Mouse (Mus musculus): ENCODE measurements around the gene Cfap44. TPM values are rescaled to one million over a fixed set of nuclear protein-coding genes. Genes with fewer than 3 reads are reported as not detected.

Gene Cfap44
- polyA plus RNA-seq, 1 experiment from 2014 or later, result 0.69 TPM

DNA sequence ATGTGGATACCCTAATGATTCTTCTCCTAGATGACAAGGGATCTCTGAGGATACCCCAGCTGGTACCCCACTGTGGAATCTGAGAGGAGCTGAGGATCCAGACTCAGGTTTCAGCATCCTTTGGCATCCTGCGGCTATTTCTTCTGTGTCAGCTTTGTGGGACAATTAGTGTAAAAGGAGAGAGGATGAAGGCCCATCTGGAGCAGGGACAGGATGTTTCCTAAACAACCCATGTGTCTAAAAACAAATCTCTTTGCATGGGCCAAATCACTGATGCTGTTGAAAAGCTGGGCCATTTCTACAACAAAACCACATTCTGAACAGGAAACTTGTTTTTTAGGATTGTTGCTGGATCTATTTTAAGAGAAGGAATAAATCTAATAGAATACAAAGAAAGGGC, 110.6 kb downstream of the Cfap44 start:
- no peaks in the 10 kb centered on the region for H3K9me3 ChIP-seq (ENCODE audit: low read length)
- no peak for ATAC-seq
- H3K4me1 ChIP-seq (ENCODE audit: insufficient read depth), result no peaks in the 10 kb centered on the region
- H3K27ac ChIP-seq (ENCODE audit: low read depth), result no peak overlapping the region
- no peak overlapping the region for H3K4me2 ChIP-seq (ENCODE audit: low read depth, low read length)
- no peak for DNase-seq
- TF ChIP-seq EP300 (IDR thresholded peaks at IDR 0.05; ENCODE audit: low read depth) (no peak), CTCF (IDR thresholded peaks at IDR 0.05; ENCODE audit: low read depth) (no peak)
- H3K27me3 ChIP-seq (ENCODE audit: insufficient read depth, low read length), result no peaks in the 10 kb centered on the region
- H3K9ac ChIP-seq (replicated peaks), result no peak overlapping the region
- no peak overlapping the region for H3K4me3 ChIP-seq (ENCODE audit: low read depth, low read length)
- WGBS (ENCODE audit: insufficient replicate concordance), result 93% methylated on average over 1 of the region's 1 CpGs
- H3K36me3 ChIP-seq (replicated peaks; ENCODE audit: insufficient read depth, low read length), result no peaks in the 10 kb centered on the region

DNA sequence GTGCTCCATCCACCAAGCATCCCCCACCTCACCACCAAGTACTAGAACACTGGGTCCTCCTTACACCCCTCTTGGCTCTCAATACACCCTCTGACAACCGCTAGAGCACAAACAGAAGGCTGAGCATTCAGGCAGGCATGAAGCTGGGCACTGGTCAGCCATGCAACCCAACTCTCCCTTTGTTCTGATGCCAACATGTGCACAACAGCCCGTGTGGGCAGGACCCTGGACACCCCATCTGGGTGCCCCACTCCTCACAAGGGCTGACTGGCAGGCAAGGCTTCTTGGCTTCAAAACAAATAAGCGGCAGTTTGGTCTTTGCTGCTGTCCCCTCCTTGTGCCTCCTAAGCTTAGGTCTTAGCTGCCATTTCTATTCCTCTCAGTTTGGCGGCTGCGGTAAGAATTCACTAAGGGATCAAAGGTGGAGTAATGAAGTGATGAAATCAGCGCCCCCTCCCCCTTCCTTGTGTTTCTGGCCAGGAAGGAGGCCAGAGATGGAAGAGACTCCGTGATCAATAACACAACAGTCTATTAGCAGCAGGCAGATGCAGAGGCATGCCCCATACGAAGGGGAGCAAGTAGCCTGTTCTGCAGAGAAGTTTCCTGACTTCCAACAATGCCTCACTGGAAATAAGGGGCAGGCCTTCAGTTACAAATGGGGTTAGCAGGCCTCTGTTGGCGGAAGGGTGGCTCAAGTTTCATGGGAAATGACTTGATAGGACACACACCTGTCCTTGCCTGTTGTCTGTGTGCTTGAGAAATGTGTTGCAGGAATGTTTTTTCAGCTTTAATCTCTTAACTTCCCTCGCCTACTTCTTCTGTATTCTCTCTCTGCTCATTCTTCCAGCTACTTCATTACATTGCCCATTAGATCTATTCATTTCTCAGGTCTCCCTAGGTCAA, 112.7 kb downstream of the Cfap44 start:
- Histone ChIP-seq H3K36me3 (replicated peaks; ENCODE audit: insufficient read depth, low read length) (no peaks in the 10 kb centered on the region), H3K9ac (replicated peaks) (no peak overlapping the region), H3K27me3 (ENCODE audit: insufficient read depth, low read length) (no peaks in the 10 kb centered on the region), H3K4me2 (ENCODE audit: low read depth, low read length) (no peak overlapping the region), H3K27ac (ENCODE audit: low read depth) (no peak overlapping the region), H3K4me3 (ENCODE audit: low read depth, low read length) (no peak overlapping the region), H3K4me1 (ENCODE audit: insufficient read depth) (no peaks in the 10 kb centered on the region), H3K9me3 (ENCODE audit: low read length) (no peaks in the 10 kb centered on the region)
- ATAC-seq (no peak), DNase-seq (no peak)
- 70% methylated on average over 10 of the region's 10 CpGs for WGBS (ENCODE audit: insufficient replicate concordance)
- TF ChIP-seq EP300 (IDR thresholded peaks at IDR 0.05; ENCODE audit: low read depth) (no peak), CTCF (IDR thresholded peaks at IDR 0.05; ENCODE audit: low read depth) (no peak)

DNA sequence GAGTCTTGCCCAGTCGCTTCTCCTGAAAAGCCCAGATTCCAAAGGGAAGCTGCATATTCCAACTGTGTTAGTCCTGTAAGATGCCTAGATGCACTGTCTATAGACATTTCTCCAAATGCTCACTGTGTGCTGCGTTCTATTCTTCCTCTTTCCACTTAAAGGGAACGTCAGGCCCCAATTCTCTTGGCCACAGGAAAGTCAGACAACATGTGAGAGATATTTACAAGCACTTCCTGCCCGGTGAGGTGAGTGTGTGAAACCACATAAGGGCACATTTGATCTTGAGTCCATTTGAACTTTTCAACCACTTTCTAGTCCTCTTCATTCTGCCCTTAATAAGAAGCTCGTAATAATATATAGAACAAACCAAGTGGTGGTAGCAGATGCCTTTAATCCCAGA, 113.4 kb downstream of the Cfap44 start:
- no peaks in the 10 kb centered on the region for H3K36me3 ChIP-seq (replicated peaks; ENCODE audit: insufficient read depth, low read length)
- ATAC-seq, result no peak
- no peak overlapping the region for H3K4me3 ChIP-seq (ENCODE audit: low read depth, low read length)
- H3K9ac ChIP-seq (replicated peaks), result no peak overlapping the region
- H3K27ac ChIP-seq (ENCODE audit: low read depth), result no peak overlapping the region
- no peaks in the 10 kb centered on the region for H3K27me3 ChIP-seq (ENCODE audit: insufficient read depth, low read length)
- H3K4me1 ChIP-seq (ENCODE audit: insufficient read depth), result no peaks in the 10 kb centered on the region
- no peak for DNase-seq
- H3K4me2 ChIP-seq (ENCODE audit: low read depth, low read length), result no peak overlapping the region
- WGBS (ENCODE audit: insufficient replicate concordance), result 41% methylated on average over 5 of the region's 5 CpGs
- no peak for TF ChIP-seq CTCF (IDR thresholded peaks at IDR 0.05; ENCODE audit: low read depth)
- no peak for TF ChIP-seq EP300 (IDR thresholded peaks at IDR 0.05; ENCODE audit: low read depth)
- no peaks in the 10 kb centered on the region for H3K9me3 ChIP-seq (ENCODE audit: low read length)

DNA sequence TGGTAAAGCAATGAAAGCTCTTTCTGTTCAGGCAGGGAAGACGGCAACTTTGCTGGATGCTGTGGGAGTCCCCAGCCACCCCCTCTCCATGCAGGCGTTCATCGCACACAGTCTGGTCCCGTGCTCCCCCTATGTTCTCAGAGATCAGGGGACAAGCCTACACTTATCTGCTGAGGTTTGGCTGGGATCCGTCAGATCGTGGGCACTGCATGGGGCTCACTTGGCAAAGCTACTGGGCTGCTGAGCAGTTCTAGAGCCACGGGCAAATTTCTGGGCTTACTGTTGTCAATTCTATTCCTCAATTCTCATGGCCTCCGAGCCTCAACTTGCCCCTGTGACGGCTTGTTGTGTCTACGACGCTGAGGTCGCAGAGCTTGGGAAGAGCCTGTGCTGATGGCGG, 114.2 kb downstream of the Cfap44 start:
- no peak overlapping the region for H3K4me2 ChIP-seq (ENCODE audit: low read depth, low read length)
- no peaks in the 10 kb centered on the region for H3K4me1 ChIP-seq (ENCODE audit: insufficient read depth)
- H3K9me3 ChIP-seq (ENCODE audit: low read length), result no peaks in the 10 kb centered on the region
- H3K9ac ChIP-seq (replicated peaks), result no peak overlapping the region
- H3K27me3 ChIP-seq (ENCODE audit: insufficient read depth, low read length), result no peaks in the 10 kb centered on the region
- H3K4me3 ChIP-seq (ENCODE audit: low read depth, low read length), result no peak overlapping the region
- 80% methylated on average over 13 of the region's 13 CpGs for WGBS (ENCODE audit: insufficient replicate concordance)
- ATAC-seq, result no peak
- no peaks in the 10 kb centered on the region for H3K36me3 ChIP-seq (replicated peaks; ENCODE audit: insufficient read depth, low read length)
- DNase-seq, result no peak
- H3K27ac ChIP-seq (ENCODE audit: low read depth), result no peak overlapping the region
- TF ChIP-seq EP300 (IDR thresholded peaks at IDR 0.05; ENCODE audit: low read depth), result no peak
- TF ChIP-seq CTCF (IDR thresholded peaks at IDR 0.05; ENCODE audit: low read depth), result no peak

DNA sequence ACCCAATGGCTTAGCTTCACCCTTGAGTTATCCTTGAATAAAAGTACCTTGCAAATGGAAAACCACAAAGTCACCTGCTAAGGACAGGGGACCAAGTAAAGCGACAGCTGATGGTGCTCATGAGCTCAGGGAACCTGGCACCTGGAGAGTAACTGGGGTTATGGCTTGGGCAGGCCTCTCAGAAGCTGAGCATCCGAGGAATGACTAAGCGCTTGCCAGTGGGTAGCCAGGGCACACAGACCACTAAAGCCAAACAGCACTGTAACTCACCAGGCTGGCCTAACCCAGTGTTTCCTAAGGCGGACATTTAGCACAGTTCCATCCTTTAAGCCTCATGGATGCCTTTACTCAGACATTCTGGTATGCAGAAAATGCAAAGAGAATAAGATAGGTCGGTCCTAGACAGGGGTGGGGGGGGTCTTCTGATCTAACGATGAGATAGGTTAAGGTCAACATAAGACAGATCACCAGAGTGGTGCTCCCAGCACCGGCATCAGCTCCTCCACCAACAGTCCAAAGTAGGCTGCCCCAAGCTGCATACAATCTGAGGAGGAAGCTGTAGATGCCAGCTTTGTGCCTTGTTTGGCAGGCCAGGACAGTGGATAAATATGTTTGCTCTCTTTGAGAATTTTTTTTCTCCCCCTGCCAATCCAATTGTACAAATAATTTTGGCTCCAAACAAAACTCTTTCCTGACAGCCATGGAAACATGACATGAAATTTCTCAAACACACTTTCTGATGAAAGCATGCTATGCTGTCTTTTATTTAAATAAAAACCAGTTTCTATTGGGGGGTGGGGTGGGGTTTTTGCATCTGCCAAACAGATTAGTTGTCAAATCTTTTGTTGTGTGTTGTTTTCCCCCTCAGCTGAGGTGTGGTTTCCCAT, 115.1 kb downstream of the Cfap44 start:
- Histone ChIP-seq H3K4me3 (ENCODE audit: low read depth, low read length) (no peak overlapping the region), H3K4me2 (ENCODE audit: low read depth, low read length) (no peak overlapping the region), H3K27ac (ENCODE audit: low read depth) (no peak overlapping the region), H3K4me1 (ENCODE audit: insufficient read depth) (no peaks in the 10 kb centered on the region), H3K36me3 (replicated peaks; ENCODE audit: insufficient read depth, low read length) (no peaks in the 10 kb centered on the region), H3K9ac (replicated peaks) (no peak overlapping the region), H3K9me3 (ENCODE audit: low read length) (no peaks in the 10 kb centered on the region), H3K27me3 (ENCODE audit: insufficient read depth, low read length) (no peaks in the 10 kb centered on the region)
- WGBS (ENCODE audit: insufficient replicate concordance), result 65% methylated on average over 7 of the region's 7 CpGs
- TF ChIP-seq EP300 (IDR thresholded peaks at IDR 0.05; ENCODE audit: low read depth) (no peak), CTCF (IDR thresholded peaks at IDR 0.05; ENCODE audit: low read depth) (no peak)
- no peak for DNase-seq
- no peak for ATAC-seq

DNA sequence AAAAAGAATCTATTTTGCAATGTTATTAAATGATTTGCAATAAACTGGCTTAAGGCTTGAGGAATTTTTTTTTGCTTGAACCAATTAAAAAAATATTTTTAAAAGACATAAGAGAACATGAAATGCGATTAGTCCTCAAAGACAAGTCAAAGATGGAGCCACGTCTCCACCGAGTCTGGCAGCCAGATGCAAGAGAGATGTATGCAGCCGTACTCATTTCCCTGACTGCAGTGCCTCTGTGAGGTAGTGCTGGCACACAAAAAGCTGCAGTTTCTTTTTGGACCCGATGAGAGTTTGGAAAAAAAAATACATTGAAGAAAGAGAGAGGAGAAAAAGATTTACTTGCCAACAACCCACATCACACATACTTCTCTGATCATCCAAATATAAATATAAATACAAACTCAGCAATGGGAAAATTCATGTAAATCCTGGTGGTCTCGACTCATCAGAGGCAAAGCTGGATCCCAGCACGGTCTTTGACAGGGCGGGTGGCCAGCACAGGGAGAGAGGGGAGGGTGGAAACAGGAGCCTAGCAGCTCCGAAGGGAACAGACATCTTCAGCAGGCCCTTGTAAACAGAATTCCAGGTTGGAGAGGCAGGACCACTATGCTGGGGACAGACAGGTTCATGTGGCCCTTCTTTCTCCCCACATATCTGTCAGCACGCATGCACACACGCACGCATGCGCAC, 116.1 kb downstream of the Cfap44 start:
- no peaks in the 10 kb centered on the region for H3K36me3 ChIP-seq (replicated peaks; ENCODE audit: insufficient read depth, low read length)
- H3K4me1 ChIP-seq (ENCODE audit: insufficient read depth), result no peaks in the 10 kb centered on the region
- no peaks in the 10 kb centered on the region for H3K9me3 ChIP-seq (ENCODE audit: low read length)
- DNase-seq, result no peak
- no peaks in the 10 kb centered on the region for H3K27me3 ChIP-seq (ENCODE audit: insufficient read depth, low read length)
- no peak overlapping the region for H3K4me2 ChIP-seq (ENCODE audit: low read depth, low read length)
- 80% methylated on average over 13 of the region's 13 CpGs for WGBS (ENCODE audit: insufficient replicate concordance)
- no peak overlapping the region for H3K27ac ChIP-seq (ENCODE audit: low read depth)
- no peak overlapping the region for H3K9ac ChIP-seq (replicated peaks)
- TF ChIP-seq CTCF (IDR thresholded peaks at IDR 0.05; ENCODE audit: low read depth), result no peak
- no peak for TF ChIP-seq EP300 (IDR thresholded peaks at IDR 0.05; ENCODE audit: low read depth)
- no peak for ATAC-seq
- H3K4me3 ChIP-seq (ENCODE audit: low read depth, low read length), result no peak overlapping the region
